Mouse (Mus musculus) ovary, adult 2 months (tissue): ENCODE data around the gene Arhgap40. TPM values are rescaled to one million over a fixed set of nuclear protein-coding genes. Genes with fewer than 3 reads are reported as not detected.

ENCODE experiments used
- polyA plus RNA-seq: library from polyadenylated mRNA; depleted of rRNA; stranded (reverse); fragments of >200 nt; gene quantifications from 2 replicates; pipeline ENCODE4 v1.2.3, GENCODE M21; 2012; rRNA removed

Gene Arhgap40
- 2.3 and 2.7 TPM in 2 replicates for polyA plus RNA-seq

GRCm38 (mm10) chr2:158512528-158512927 is at the start of gene Arhgap40:
Arhgap40 (plus strand) TSS chr2:158512796.

GRCm38 (mm10) chr2:158501836-158502812 is 10.5 kb upstream of the Arhgap40 start, which contains the start of gene Adig:
Adig (plus strand) TSS chr2:158502612.

Other genes with a start within 250 kb of the Arhgap40 start
- 163 and 175 TPM in 2 replicates for gene Lbp, start 206.3 kb upstream of the Arhgap40 start, polyA plus RNA-seq
- gene Snhg11, start 137.2 kb upstream of the Arhgap40 start, polyA plus RNA-seq: 23.0 and 32.9 TPM in 2 replicates
- 30.2 and 32.1 TPM in 2 replicates for gene Ralgapb, start 102.9 kb upstream of the Arhgap40 start, polyA plus RNA-seq
- 17.3 and 17.9 TPM in 2 replicates for gene Adig, start 10.2 kb upstream of the Arhgap40 start, polyA plus RNA-seq
- gene Slc32a1, start 98.0 kb downstream of the Arhgap40 start, polyA plus RNA-seq: not detected in 2 replicates
- 11.6 and 14.3 TPM in 2 replicates for gene Actr5, start 112.1 kb downstream of the Arhgap40 start, polyA plus RNA-seq
- 6.1 and 7.8 TPM in 2 replicates for gene Ppp1r16b, start 152.6 kb downstream of the Arhgap40 start, polyA plus RNA-seq